Mouse (Mus musculus): ENCODE measurements around the gene Sipa1l1.

GRCm38 (mm10) chr12:82263443-82263842 lies 94.3 kb downstream of the Sipa1l1 start:
- TF ChIP-seq CTCF (IDR thresholded peaks at IDR 0.05; ENCODE audit: low read depth) (no peak), EP300 (IDR thresholded peaks at IDR 0.05; ENCODE audit: low read depth) (no peak)
